Mouse (Mus musculus) embryonic facial prominence, embryonic 10.5 days (tissue): ENCODE results near the gene Gm30083. TPM values are rescaled to one million over a fixed set of nuclear protein-coding genes. Genes with fewer than 3 reads are reported as not detected.

Experiments used
- DNase-seq: peaks from one replicate; pipeline ENCODE4 v3.0.0-alpha.2; 2017; ENCODE audit warnings: low spot score
- H3K27ac ChIP-seq: fragments of 300-500 bp; sonication (generic); replicated peaks from 2 replicates; pipeline ENCODE4 v1.5.1; 2016; ENCODE audit warnings: mild to moderate bottlenecking
- H3K27me3 ChIP-seq: fragments of 300-500 bp; sonication (generic); replicated peaks from 2 replicates; pipeline ENCODE4 v1.6.1; 2016; ENCODE audit warnings: low read depth, mild to moderate bottlenecking; ENCODE audit not compliant: poor library complexity, severe bottlenecking
- H3K36me3 ChIP-seq: fragments of 300-500 bp; sonication (generic); replicated peaks from 2 replicates; pipeline ENCODE4 v1.6.1; 2016; ENCODE audit warnings: mild to moderate bottlenecking, moderate library complexity
- H3K4me1 ChIP-seq: fragments of 300-500 bp; sonication (generic); 2 replicates; pipeline ENCODE4 v1.6.1; 2016
- H3K4me3 ChIP-seq: fragments of 300-500 bp; sonication (generic); 2 replicates; pipeline ENCODE4 v1.5.1; 2016; ENCODE audit warnings: mild to moderate bottlenecking, moderate library complexity
- H3K9me3 ChIP-seq: fragments of 300-500 bp; sonication (generic); 2 replicates; pipeline ENCODE4 v1.6.1; 2016; ENCODE audit warnings: mild to moderate bottlenecking
- WGBS: fragments of 180-500 bp; shearing (Covaris S2); methylation state at CpG from one replicate; pipeline ENCODE4 v1.1.7; 2016; 5-methylcytosine and 5-hydroxymethylcytosine counted together
- polyA plus RNA-seq: library from polyadenylated mRNA; unstranded; fragments of >200 nt; fragmentation: Nextera tagmentation; extraction: Ambion mirVana; gene quantifications from 2 replicates; pipeline ENCODE4 v1.2.1, GENCODE M21; 2016

The Gm30083 gene
- polyA plus RNA-seq, 1 experiment from 2014 or later = not detected

- Histone ChIP-seq H3K4me3 (no peak overlapping the region), H3K36me3 (no peaks in the 10 kb centered on the region), H3K9me3 (peaks cover 5% of the 10 kb centered on the region; the same call in 1 of the 2 replicates), H3K27me3 (peaks cover 75% of the 10 kb centered on the region), H3K27ac (no peak overlapping the region), H3K4me1 (peaks cover 8% of the 10 kb centered on the region)
- no peak for DNase-seq
- WGBS = 74% methylated on average over 13 of the region's 13 CpGs
These were observed 58.9 kb downstream of the Gm30083 start for GRCm38 (mm10) chr14:33956055-33956454.

DNA sequence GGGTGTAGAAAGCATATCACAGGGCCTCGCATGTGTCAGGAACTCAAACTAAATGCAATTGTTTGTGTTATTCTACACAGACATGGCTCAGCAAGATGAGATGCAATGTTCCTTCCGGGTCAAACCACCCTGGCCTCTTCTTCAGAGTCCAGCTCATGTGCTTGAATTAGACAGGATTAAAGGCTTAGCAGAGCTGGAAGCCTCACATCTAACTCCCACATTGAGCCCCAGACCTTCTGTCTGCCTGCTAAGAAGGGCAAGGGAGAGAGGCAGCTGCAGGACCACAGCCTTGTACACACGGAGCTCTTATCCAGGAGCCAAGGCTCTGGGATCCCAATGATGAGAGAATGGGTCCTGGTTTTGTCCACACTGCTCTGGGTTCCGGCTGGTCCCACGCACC lies 61.2 kb downstream of the Gm30083 start, which contains the start of gene Rbp3:
Gene Rbp3 (plus strand): TSS at position 243 of the 400 bp plus-strand sequence.
- Histone ChIP-seq H3K36me3 (no peaks in the 10 kb centered on the region), H3K4me1 (peaks cover 8% of the 10 kb centered on the region), H3K4me3 (no peak within 1 kb of the TSS), H3K27ac (no peak within 1 kb of the TSS), H3K27me3 (peaks cover 76% of the 10 kb centered on the region), H3K9me3 (peaks cover 5% of the 10 kb centered on the region; the same call in 1 of the 2 replicates)
- no peak for DNase-seq
- WGBS = 86% methylated on average over 5 of the region's 5 CpGs

DNA sequence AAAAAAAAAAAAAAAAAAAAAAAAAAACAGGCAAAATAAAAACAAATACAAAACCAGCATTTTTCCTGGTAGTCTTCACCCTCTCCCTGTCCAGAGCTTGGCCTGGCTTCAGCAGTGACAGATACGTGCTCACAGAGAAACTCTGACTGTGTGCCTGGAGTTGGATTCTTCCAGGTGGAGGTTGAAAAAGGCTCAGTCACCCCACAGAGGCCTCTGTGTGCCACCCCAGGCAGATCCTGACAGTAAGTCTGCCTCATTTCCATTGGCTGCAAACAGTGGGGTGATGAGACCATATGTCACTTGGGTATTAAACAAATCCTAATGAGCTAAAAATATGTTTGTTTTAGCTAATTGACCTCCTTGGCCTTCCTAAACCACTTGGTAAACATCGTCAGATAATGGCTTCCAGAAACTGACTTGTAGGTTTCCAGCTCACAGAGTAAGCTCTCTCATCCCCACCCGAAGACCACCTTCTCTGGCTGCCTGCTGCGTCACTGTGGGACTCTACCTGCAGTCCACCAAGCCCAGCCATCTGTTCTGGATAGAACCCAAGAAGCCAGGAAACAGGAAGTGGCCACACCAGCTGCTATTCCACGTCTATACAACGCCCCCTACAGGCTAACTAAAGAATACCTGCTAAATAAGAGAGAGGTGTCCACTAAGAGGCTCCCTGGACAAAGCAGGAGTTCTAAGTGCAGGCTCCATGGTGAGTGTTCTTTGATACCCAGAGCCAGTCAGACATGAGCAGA lies 62.6 kb downstream of the Gm30083 start:
- Histone ChIP-seq H3K9me3 (peaks cover 5% of the 10 kb centered on the region; the same call in 1 of the 2 replicates), H3K4me1 (peaks cover 8% of the 10 kb centered on the region), H3K36me3 (no peaks in the 10 kb centered on the region), H3K4me3 (no peak overlapping the region), H3K27me3 (peaks cover 76% of the 10 kb centered on the region), H3K27ac (no peak overlapping the region)
- 38% methylated on average over 6 of the region's 6 CpGs for WGBS
- peak; percentile 26 for DNase-seq

- H3K27ac ChIP-seq = no peak overlapping the region
- H3K4me3 ChIP-seq = no peak overlapping the region
- WGBS = 77% methylated on average over 6 of the region's 6 CpGs
- no peaks in the 10 kb centered on the region for H3K4me1 ChIP-seq
- no peak for DNase-seq
- H3K36me3 ChIP-seq = no peaks in the 10 kb centered on the region
- no peaks in the 10 kb centered on the region for H3K9me3 ChIP-seq
- H3K27me3 ChIP-seq = peaks cover 74% of the 10 kb centered on the region
These were observed 68.9 kb downstream of the Gm30083 start for GRCm38 (mm10) chr14:33946125-33946524.

DNA sequence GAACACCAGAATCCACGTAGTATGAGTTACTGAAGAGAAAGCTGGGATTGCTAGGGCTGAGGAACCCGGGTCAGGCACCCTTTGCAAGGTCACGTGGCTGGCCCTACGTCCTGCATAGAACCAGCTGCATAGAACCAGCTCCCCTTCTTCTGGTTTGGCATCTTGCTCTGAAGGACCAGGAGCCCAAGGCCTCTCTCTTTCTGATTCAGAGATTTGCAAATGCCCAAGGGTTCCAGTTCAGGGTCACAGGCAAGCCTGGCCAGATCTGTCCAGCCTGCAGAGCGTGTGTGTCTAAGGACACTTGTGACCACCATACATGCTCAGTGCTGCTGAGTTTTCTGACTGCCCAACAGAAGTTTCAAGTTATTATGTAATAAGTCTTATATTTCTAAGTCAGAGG lies 72.8 kb downstream of the Gm30083 start:
- Histone ChIP-seq H3K27ac (no peak overlapping the region), H3K4me1 (0 out of 2 replicates have a peak, but pooled peaks cover 3% of the 10 kb centered on the region), H3K36me3 (no peaks in the 10 kb centered on the region), H3K4me3 (no peak overlapping the region), H3K27me3 (peaks cover 71% of the 10 kb centered on the region), H3K9me3 (no peaks in the 10 kb centered on the region)
- WGBS = 75% methylated on average over 5 of the region's 5 CpGs
- no peak for DNase-seq

DNA sequence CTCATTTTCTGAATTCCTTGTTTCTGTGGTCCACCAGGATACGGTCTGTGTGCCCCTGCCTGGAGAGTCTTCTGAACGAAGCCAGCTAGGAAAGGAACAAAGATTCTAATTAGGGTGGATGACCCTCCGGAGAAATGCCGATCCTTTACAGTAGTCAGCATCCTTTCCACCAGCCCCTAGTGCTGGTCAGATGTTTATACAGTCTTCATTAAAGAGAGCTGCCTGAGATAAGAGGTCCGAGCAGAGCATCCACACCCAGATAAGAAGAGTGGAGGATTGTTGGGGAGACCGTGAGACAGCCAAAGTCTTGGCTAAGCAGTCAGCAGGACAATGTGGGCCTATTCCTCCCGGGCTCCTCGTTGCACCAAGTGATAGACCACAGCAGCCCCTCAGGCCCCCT lies 74.2 kb downstream of the Gm30083 start, which contains the start of gene Gdf2:
Gene Gdf2 (plus strand): TSS at position 301 of the 400 bp plus-strand sequence.
- Histone ChIP-seq H3K4me1 (0 out of 2 replicates have a peak, but pooled peaks cover 3% of the 10 kb centered on the region), H3K27ac (no peak within 1 kb of the TSS), H3K4me3 (no peak within 1 kb of the TSS), H3K36me3 (no peaks in the 10 kb centered on the region), H3K9me3 (no peaks in the 10 kb centered on the region), H3K27me3 (peaks cover 71% of the 10 kb centered on the region)
- DNase-seq = no peak
- WGBS = 81% methylated on average over 8 of the region's 8 CpGs

DNA sequence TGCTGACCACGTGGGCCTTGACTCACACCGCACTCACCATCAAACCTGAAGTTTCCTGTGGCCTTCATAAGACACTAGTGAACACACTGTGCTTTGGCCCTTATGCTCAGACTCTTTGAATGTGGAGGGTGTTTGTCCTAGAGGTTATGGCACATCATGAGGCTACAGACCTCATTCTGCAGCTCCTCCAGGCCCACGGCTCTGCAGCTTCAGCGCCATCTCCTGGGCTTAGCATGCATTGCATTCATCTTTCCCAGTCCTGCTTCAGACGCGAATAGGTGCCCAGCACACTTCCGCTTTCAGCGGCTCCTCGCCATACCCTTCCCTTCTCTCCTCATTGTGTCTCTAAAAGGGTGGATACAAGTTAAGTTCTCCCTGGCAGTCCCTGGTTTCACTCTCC lies 75.9 kb downstream of the Gm30083 start:
- Histone ChIP-seq H3K9me3 (no peaks in the 10 kb centered on the region), H3K4me3 (peak overlapping the region; percentile 32; the same call in 1 of the 2 replicates), H3K27me3 (peaks cover 68% of the 10 kb centered on the region), H3K27ac (peak overlapping the region; percentile 44; the same call in 1 of the 2 replicates), H3K36me3 (no peaks in the 10 kb centered on the region), H3K4me1 (0 out of 2 replicates have a peak, but pooled peaks cover 3% of the 10 kb centered on the region)
- peak; percentile 77 for DNase-seq
- WGBS = 30% methylated on average over 9 of the region's 9 CpGs

Other genes with a start within 250 kb of the Gm30083 start
- 0.83 and 0.92 TPM in 2 replicates for gene Gdf10, start 91.6 kb downstream of the Gm30083 start, polyA plus RNA-seq
- not detected in 2 replicates for gene Gdf2, start 74.1 kb downstream of the Gm30083 start, polyA plus RNA-seq
- gene Rbp3, start 61.2 kb downstream of the Gm30083 start, polyA plus RNA-seq = 0.05 TPM in 1 of 2 replicates, not detected in the other
- gene Zfp488, start 36.4 kb downstream of the Gm30083 start, polyA plus RNA-seq = 0.20 and 0.40 TPM in 2 replicates
- gene Gm5460, start 1.6 kb upstream of the Gm30083 start, polyA plus RNA-seq = not detected in 2 replicates
- not detected in 2 replicates for gene Antxrl, start 37.5 kb upstream of the Gm30083 start, polyA plus RNA-seq
- gene Anxa8, start 70.8 kb upstream of the Gm30083 start, polyA plus RNA-seq = 2.5 and 3.6 TPM in 2 replicates
- not detected in 2 replicates for gene A630023A22Rik, start 87.6 kb upstream of the Gm30083 start, polyA plus RNA-seq
- not detected in 2 replicates for gene Npy4r, start 137.3 kb upstream of the Gm30083 start, polyA plus RNA-seq
- gene Gprin2, start 186.5 kb upstream of the Gm30083 start, polyA plus RNA-seq = 0.18 and 1.0 TPM in 2 replicates
- gene Syt15, start 204.4 kb upstream of the Gm30083 start, polyA plus RNA-seq = 0.04 and 0.08 TPM in 2 replicates